Mouse (Mus musculus): ENCODE results near the gene Stil. TPM values are rescaled to one million over a fixed set of nuclear protein-coding genes. Genes with fewer than 3 reads are reported as not detected.

Stil gene
- polyA plus RNA-seq, 1 experiment = 3.5 TPM

- H3K36me3 ChIP-seq (ENCODE audit: control insufficient read depth, insufficient read depth) = no peaks in the 10 kb centered on the region
- no peak for TF ChIP-seq CEBPB (IDR thresholded peaks at IDR 0.05; ENCODE audit: low read depth)
- TF ChIP-seq USF1 (IDR thresholded peaks at IDR 0.05; ENCODE audit: low read depth) = no peak
- no peak for TF ChIP-seq CTCF (IDR thresholded peaks at IDR 0.05; ENCODE audit: control insufficient read depth, insufficient read depth, insufficient read length)
- no peak for TF ChIP-seq MYOG (IDR thresholded peaks at IDR 0.05; ENCODE audit: control insufficient read depth, extremely low read depth, insufficient read length)
- TF ChIP-seq MYOD1 (IDR thresholded peaks at IDR 0.05; ENCODE audit: control insufficient read depth, insufficient read length, low read depth) = no peak
- TF ChIP-seq MAX (IDR thresholded peaks at IDR 0.05) = no peak
- TF ChIP-seq FOSL1 (IDR thresholded peaks at IDR 0.05; ENCODE audit: insufficient read depth, low read length, poor library complexity, severe bottlenecking) = no peak
- no peak overlapping the region for H3K4me3 ChIP-seq (ENCODE audit: insufficient read depth, poor library complexity, severe bottlenecking)
- H3ac ChIP-seq (ENCODE audit: control insufficient read depth, insufficient read length, low read depth) = no peak overlapping the region
- H3K27me3 ChIP-seq (ENCODE audit: control insufficient read depth, insufficient read depth, insufficient read length) = peaks cover 32% of the 10 kb centered on the region
- no peaks in the 10 kb centered on the region for H3K79me3 ChIP-seq (ENCODE audit: low read depth)
- H3K79me2 ChIP-seq (ENCODE audit: control insufficient read depth, insufficient read depth) = no peaks in the 10 kb centered on the region
Measured at GRCm38 (mm10) chr4:115086257-115086656, 86.3 kb downstream of the Stil start.

DNA sequence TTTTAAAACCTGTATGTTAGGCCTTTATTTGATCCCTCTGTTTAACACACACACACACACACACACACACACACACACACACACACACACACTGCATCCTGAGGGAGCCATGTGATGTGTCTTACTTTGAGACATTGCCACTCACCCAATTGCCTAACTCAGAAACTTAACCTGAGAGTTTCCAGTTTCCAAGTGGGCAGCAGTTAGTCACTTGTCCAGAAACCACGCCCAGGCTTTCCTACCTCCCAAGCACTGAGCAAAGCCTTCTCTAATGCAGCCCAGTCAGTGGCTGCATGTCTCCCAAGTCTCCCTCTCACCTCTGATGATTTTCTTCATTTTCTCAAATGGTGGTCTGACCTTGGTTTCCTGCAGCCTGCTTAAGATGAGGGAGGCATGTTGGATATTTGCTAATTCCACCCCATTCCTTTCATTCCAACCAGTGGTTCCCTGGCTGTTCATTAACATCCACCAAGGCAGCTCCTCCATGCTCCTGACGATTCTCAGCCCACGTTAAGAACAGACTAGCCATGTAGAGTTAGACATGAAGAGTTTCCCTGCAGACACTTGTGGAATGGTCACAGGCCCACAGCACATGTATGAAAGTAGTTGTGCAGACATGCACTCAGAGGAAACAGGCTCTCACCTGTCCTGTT lies 86.9 kb downstream of the Stil start:
- Histone ChIP-seq H3K79me2 (ENCODE audit: control insufficient read depth, insufficient read depth) (no peaks in the 10 kb centered on the region), H3K79me3 (ENCODE audit: low read depth) (no peaks in the 10 kb centered on the region), H3ac (ENCODE audit: control insufficient read depth, insufficient read length, low read depth) (no peak overlapping the region), H3K4me3 (ENCODE audit: insufficient read depth, poor library complexity, severe bottlenecking) (no peak overlapping the region), H3K27me3 (ENCODE audit: control insufficient read depth, insufficient read depth, insufficient read length) (peaks cover 32% of the 10 kb centered on the region), H3K36me3 (ENCODE audit: control insufficient read depth, insufficient read depth) (no peaks in the 10 kb centered on the region)
- TF ChIP-seq USF1 (IDR thresholded peaks at IDR 0.05; ENCODE audit: low read depth) (no peak), FOSL1 (IDR thresholded peaks at IDR 0.05; ENCODE audit: insufficient read depth, low read length, poor library complexity, severe bottlenecking) (no peak), CEBPB (IDR thresholded peaks at IDR 0.05; ENCODE audit: low read depth) (no peak), MYOG (IDR thresholded peaks at IDR 0.05; ENCODE audit: control insufficient read depth, extremely low read depth, insufficient read length) (no peak), MYOD1 (IDR thresholded peaks at IDR 0.05; ENCODE audit: control insufficient read depth, insufficient read length, low read depth) (no peak), MAX (IDR thresholded peaks at IDR 0.05) (no peak), CTCF (IDR thresholded peaks at IDR 0.05; ENCODE audit: control insufficient read depth, insufficient read depth, insufficient read length) (no peak)

- Histone ChIP-seq H3K27me3 (ENCODE audit: control insufficient read depth, insufficient read depth, insufficient read length) (peaks cover 27% of the 10 kb centered on the region), H3ac (ENCODE audit: control insufficient read depth, insufficient read length, low read depth) (no peak within 1 kb of the TSS), H3K79me3 (ENCODE audit: low read depth) (no peaks in the 10 kb centered on the region), H3K36me3 (ENCODE audit: control insufficient read depth, insufficient read depth) (no peaks in the 10 kb centered on the region), H3K4me3 (ENCODE audit: insufficient read depth, poor library complexity, severe bottlenecking) (no peak within 1 kb of the TSS), H3K79me2 (ENCODE audit: control insufficient read depth, insufficient read depth) (no peaks in the 10 kb centered on the region)
- no peak for TF ChIP-seq MYOG (IDR thresholded peaks at IDR 0.05; ENCODE audit: control insufficient read depth, extremely low read depth, insufficient read length)
Measured at GRCm38 (mm10) chr4:115088611-115089338, 88.8 kb downstream of the Stil start, which contains the start of gene Pdzk1ip1. Pdzk1ip1 (plus strand) TSS chr4:115088708.

DNA sequence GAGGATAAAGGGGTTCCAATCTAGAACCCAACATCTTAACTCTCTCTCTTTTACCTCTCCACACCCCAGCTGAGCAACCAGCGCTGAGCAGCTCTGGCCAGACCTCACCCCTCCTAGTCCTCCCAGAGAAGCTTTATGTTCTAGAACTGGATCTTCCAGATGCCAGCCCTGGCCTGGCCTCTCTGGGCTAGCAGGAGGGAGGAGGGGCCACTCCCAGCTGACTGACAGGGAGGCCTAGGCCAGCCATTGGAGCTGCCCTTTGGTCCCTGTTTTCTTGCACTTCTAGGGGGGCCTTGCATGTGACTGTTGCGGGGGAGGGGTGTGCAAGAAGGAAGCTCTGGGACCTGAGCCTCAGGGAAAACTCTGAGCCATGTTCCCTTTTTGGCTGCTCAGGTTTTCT lies 90.6 kb downstream of the Stil start:
- H3K36me3 ChIP-seq (ENCODE audit: control insufficient read depth, insufficient read depth) = no peaks in the 10 kb centered on the region
- H3K27me3 ChIP-seq (ENCODE audit: control insufficient read depth, insufficient read depth, insufficient read length) = peaks cover 27% of the 10 kb centered on the region
- no peaks in the 10 kb centered on the region for H3K79me3 ChIP-seq (ENCODE audit: low read depth)
- no peak overlapping the region for H3K4me3 ChIP-seq (ENCODE audit: insufficient read depth, poor library complexity, severe bottlenecking)
- no peak overlapping the region for H3ac ChIP-seq (ENCODE audit: control insufficient read depth, insufficient read length, low read depth)
- TF ChIP-seq FOSL1 (IDR thresholded peaks at IDR 0.05; ENCODE audit: insufficient read depth, low read length, poor library complexity, severe bottlenecking) (no peak), MYOG (IDR thresholded peaks at IDR 0.05; ENCODE audit: control insufficient read depth, extremely low read depth, insufficient read length) (no peak), MAX (IDR thresholded peaks at IDR 0.05) (no peak)
- no peaks in the 10 kb centered on the region for H3K79me2 ChIP-seq (ENCODE audit: control insufficient read depth, insufficient read depth)

DNA sequence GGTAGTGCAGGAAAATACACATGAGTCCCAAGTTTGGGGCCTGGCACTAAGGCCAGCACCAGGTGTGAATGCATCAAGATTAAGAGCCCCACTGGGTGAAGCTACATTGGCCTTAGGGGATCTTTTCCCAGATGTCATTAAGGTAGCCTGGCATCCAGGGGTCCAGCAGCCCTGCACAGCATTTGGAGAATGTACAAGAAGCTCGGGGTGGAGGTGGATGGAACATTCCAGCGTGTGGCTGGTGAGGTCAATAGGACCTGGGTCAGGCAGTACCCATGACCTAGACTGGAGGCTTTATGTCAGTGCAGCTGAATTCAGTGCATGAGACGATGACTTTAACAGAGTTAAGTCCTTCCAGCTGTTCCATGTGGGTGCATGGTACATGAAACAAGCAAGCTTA lies 91.8 kb downstream of the Stil start:
- no peaks in the 10 kb centered on the region for H3K79me3 ChIP-seq (ENCODE audit: low read depth)
- no peak for TF ChIP-seq MYOD1 (IDR thresholded peaks at IDR 0.05; ENCODE audit: control insufficient read depth, insufficient read length, low read depth)
- TF ChIP-seq FOSL1 (IDR thresholded peaks at IDR 0.05; ENCODE audit: insufficient read depth, low read length, poor library complexity, severe bottlenecking) = no peak
- no peak for TF ChIP-seq CEBPB (IDR thresholded peaks at IDR 0.05; ENCODE audit: low read depth)
- TF ChIP-seq MYOG (IDR thresholded peaks at IDR 0.05; ENCODE audit: control insufficient read depth, extremely low read depth, insufficient read length) = no peak
- no peak for TF ChIP-seq USF1 (IDR thresholded peaks at IDR 0.05; ENCODE audit: low read depth)
- TF ChIP-seq CTCF (IDR thresholded peaks at IDR 0.05; ENCODE audit: control insufficient read depth, insufficient read depth, insufficient read length) = no peak
- TF ChIP-seq MAX (IDR thresholded peaks at IDR 0.05) = no peak
- H3K4me3 ChIP-seq (ENCODE audit: insufficient read depth, poor library complexity, severe bottlenecking) = no peak overlapping the region
- no peaks in the 10 kb centered on the region for H3K36me3 ChIP-seq (ENCODE audit: control insufficient read depth, insufficient read depth)
- no peaks in the 10 kb centered on the region for H3K79me2 ChIP-seq (ENCODE audit: control insufficient read depth, insufficient read depth)
- no peak overlapping the region for H3ac ChIP-seq (ENCODE audit: control insufficient read depth, insufficient read length, low read depth)
- H3K27me3 ChIP-seq (ENCODE audit: control insufficient read depth, insufficient read depth, insufficient read length) = peaks cover 27% of the 10 kb centered on the region

Other genes starting within 250 kb of the Stil start
- not detected for gene Gm12830, start 178.4 kb upstream of the Stil start, polyA plus RNA-seq (2012; fragmentation: generic; extraction: Trizol)
- gene Foxd2, start 91.3 kb upstream of the Stil start, polyA plus RNA-seq (2012; fragmentation: generic; extraction: Trizol) = 0.57 TPM
- not detected for gene Foxe3, start 74.1 kb upstream of the Stil start, polyA plus RNA-seq (2012; fragmentation: generic; extraction: Trizol)
- 28.6 TPM for gene Cmpk1, start 12.9 kb upstream of the Stil start, polyA plus RNA-seq (2012; fragmentation: generic; extraction: Trizol)
- gene Tal1, start 56.3 kb downstream of the Stil start, polyA plus RNA-seq (2012; fragmentation: generic; extraction: Trizol) = 0.04 TPM
- not detected for gene Pdzk1ip1, start 88.5 kb downstream of the Stil start, polyA plus RNA-seq (2012; fragmentation: generic; extraction: Trizol)
- gene Cyp4x1, start 134.1 kb downstream of the Stil start, polyA plus RNA-seq (2012; fragmentation: generic; extraction: Trizol) = not detected
- not detected for gene Cyp4a29, start 241.9 kb downstream of the Stil start, polyA plus RNA-seq (2012; fragmentation: generic; extraction: Trizol)